Mouse (Mus musculus) erythroblast, embryonic 14.5 days (primary cell): ENCODE measurements around the gene Pced1b.

ENCODE experiments used
- GATA1 ChIP-seq: IDR thresholded peaks from 2 replicates; pipeline ENCODE4 v1.6.1; 2012; ENCODE audit warnings: low read length, inconsistent platforms, mixed read lengths
- TAL1 ChIP-seq: IDR thresholded peaks from 3 replicates; pipeline ENCODE4 v1.6.1; 2012; ENCODE audit warnings: low read length, inconsistent platforms, mixed read lengths

DNA sequence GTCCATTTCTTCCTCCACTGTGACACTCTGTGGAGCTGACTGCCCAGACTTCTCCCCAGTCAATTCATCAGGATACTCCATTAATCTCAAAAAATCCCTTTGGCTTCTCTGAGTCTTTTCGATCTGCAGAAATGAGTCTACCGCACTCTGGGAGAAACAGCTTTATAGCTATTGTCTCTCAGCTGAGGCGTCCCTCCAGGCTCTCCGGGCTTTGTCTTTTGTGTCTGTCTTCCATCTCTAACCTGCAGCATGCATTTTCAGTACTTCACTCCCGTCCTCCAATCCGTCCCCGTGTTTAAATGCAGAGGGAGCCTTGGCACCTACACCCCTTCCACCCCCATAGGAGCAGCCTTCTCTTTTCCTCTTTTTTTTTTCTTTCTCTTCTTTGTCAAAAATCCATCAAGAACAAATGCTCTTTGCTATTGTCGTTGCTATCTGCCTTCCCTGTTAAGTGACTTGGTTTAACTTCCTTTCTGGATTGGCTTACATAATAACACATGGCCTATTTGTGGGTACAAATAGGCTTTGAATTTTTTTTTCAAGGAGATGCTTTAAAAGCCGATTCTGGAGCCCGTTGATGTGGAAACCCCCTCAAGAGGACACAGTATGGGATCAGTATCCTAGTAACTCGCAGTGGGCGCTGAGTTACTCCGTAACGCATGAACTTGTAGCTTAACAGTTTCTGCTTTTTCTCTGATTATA is 68.0 kb downstream of the Pced1b start:
- TF ChIP-seq GATA1 (no peak), TAL1 (no peak)
